Mouse (Mus musculus) forelimb bud, embryonic 11.5 days (tissue): ENCODE measurements at regions not wholly inside any gene's neighbourhood (a gene's known extent, or its start where the extent isn't known, plus 50 kb on each side); places are given as distances from the start of the nearest gene placed in this dataset.

ENCODE experiments used
- DNase-seq: peaks from one replicate; pipeline ENCODE4 v3.0.0-alpha.2; 2012; ENCODE audit warnings: low read depth, low spot score

- no peak for DNase-seq
Observed at GRCm38 (mm10) chr15:17245096-17245495, 516.5 kb downstream of the Cdh9 start.

GRCm38 (mm10) chr15:17289221-17289620, 560.7 kb downstream of the Cdh9 start:
- DNase-seq, result no peak
